Mouse (Mus musculus) lung, adult 10 weeks (tissue): ENCODE data around the gene Zrsr2. TPM values are rescaled to one million over a fixed set of nuclear protein-coding genes. Genes with fewer than 3 reads are reported as not detected.

ENCODE experiments used
- polyA plus RNA-seq: library from polyadenylated mRNA; stranded (reverse); fragments of 350-450 nt; fragmentation: Illumina TruSeq; extraction: RNeasy Lipid Tissue Mini Kit (QIAGEN cat#74804); gene quantifications from one replicate; pipeline ENCODE4 v1.2.3, GENCODE M21; 2014; ENCODE audit warnings: low read depth, low replicate concordance; ENCODE audit not compliant: insufficient read depth

The Zrsr2 gene
- polyA plus RNA-seq, result 10.9 TPM

GRCm38 (mm10) chrX:163958467-163958875 is at the start of gene Zrsr2:
Gene Zrsr2 (minus strand): TSS chrX:163958661.

GRCm38 (mm10) chrX:163908337-163909250 is 49.9 kb downstream of the Zrsr2 start, which contains the start of gene Ap1s2:
Gene Ap1s2 (plus strand): TSS chrX:163909017.

Other genes starting within 250 kb of the Zrsr2 start
- gene Rnf138rt1, start 197.3 kb downstream of the Zrsr2 start, polyA plus RNA-seq, result 0.74 TPM
- 29.3 TPM for gene Ap1s2, start 49.6 kb downstream of the Zrsr2 start, polyA plus RNA-seq
- 5.4 TPM for gene Car5b, start 69.3 kb upstream of the Zrsr2 start, polyA plus RNA-seq
- gene Siah1b, start 117.8 kb upstream of the Zrsr2 start, polyA plus RNA-seq, result 2.4 TPM
- gene Cltrn, start 130.2 kb upstream of the Zrsr2 start, polyA plus RNA-seq, result not detected
- 7.5 TPM for gene Ace2, start 180.7 kb upstream of the Zrsr2 start, polyA plus RNA-seq